20 mouse cellular contexts compared by ENCODE assay signal in genomic region chr12:69402594-69403167, GRCm38 (mm10). TPM values are rescaled to one million over a fixed set of nuclear protein-coding genes. Genes with fewer than 3 reads are reported as not detected.
DNase-seq lines count a peak whose midpoint lies in the region; ATAC-seq and TF ChIP-seq lines count a peak whose summit lies in the region.
"Had no signal": no experiment of that assay in that cellular context is flagged by ENCODE, and none has a peak within 500 bp of the region (broad histone marks: within the 10 kb centered on the region; RNA-seq: fewer than 3 reads in every experiment).

No protein-coding gene starts in this region.

- TF ChIP-seq EP300 in CH12.LX (IDR thresholded peaks at IDR 0.05; ENCODE audit: low read length), result 0 out of 2 replicates have a peak, but pooled peaks have one; percentile 29

- H3K79me2 ChIP-seq in CH12.LX (replicated peaks; ENCODE audit: control insufficient read depth, extremely low read depth, insufficient read depth, poor library complexity, severe bottlenecking), result no peaks in the 10 kb centered on the region

- ATAC-seq in midbrain, embryonic 16.5 days, result no peak
- ATAC-seq: forebrain, embryonic 13.5 days; forebrain, embryonic 16.5 days had no signal

- H3K4me1 ChIP-seq in CH12.LX (ENCODE audit: control insufficient read depth in 1 of 2, insufficient read depth in 2 of 2), result peaks cover 29 to 48% of the 10 kb centered on the region in 2 experiments
- no peaks in the 10 kb centered on the region for H3K4me1 ChIP-seq in midbrain, embryonic 16.5 days (ENCODE audit: control insufficient read depth, insufficient read depth, low read length)
- H3K4me1 ChIP-seq: embryonic facial prominence, embryonic 10.5 days; embryonic facial prominence, embryonic 12.5 days had no signal

- H3K27me3 ChIP-seq in CH12.LX (replicated peaks), result no peaks in the 10 kb centered on the region
- no peaks in the 10 kb centered on the region for H3K27me3 ChIP-seq in midbrain, embryonic 16.5 days (ENCODE audit: control insufficient read depth, insufficient read depth, low read depth, low read length)
- H3K27me3 ChIP-seq: embryonic facial prominence, embryonic 12.5 days; forebrain, embryonic 13.5 days; Patski had no signal

- 92% methylated on average over 13 of the region's 13 CpGs for WGBS in midbrain, embryonic 16.5 days

- in situ Hi-C loops in CH12.LX (cut with MboI; ENCODE audit: low pct_ligation_motif_present, low pct_unique_long_range_greater_than_20kb, low sequenced_read_pairs), result no loop called here

- H3K9ac ChIP-seq in CH12.LX (ENCODE audit: insufficient read depth, low read depth), result peak overlapping the region; percentile 53; the same call in 1 of the 2 replicates
- no peak overlapping the region for H3K9ac ChIP-seq in midbrain, embryonic 16.5 days (ENCODE audit: low read depth, low read length)
- H3K9ac ChIP-seq: embryonic facial prominence, embryonic 12.5 days; forebrain, embryonic 13.5 days had no signal

- no peaks in the 10 kb centered on the region for H3K36me3 ChIP-seq in CH12.LX (replicated peaks in 1 of 2; ENCODE audit: control insufficient read depth in 1 of 2, insufficient read depth in 1 of 2, low read length in 1 of 2)
- H3K36me3 ChIP-seq in midbrain, embryonic 16.5 days (ENCODE audit: control insufficient read depth, insufficient read depth, low read length), result no peaks in the 10 kb centered on the region
- H3K36me3 ChIP-seq: embryonic facial prominence, embryonic 10.5 days; embryonic facial prominence, embryonic 12.5 days; G1E had no signal

- no peak for TF ChIP-seq RAD21 in CH12.LX (IDR thresholded peaks at IDR 0.05; ENCODE audit: low read depth, low read length)

- intact Hi-C loops in left cerebral cortex, postnatal 36 days (cut with DNase I), result no loop called here

- H3K9me3 ChIP-seq in CH12.LX (replicated peaks; ENCODE audit: low read length), result no peaks in the 10 kb centered on the region
- no peaks in the 10 kb centered on the region for H3K9me3 ChIP-seq in midbrain, embryonic 16.5 days (replicated peaks; ENCODE audit: control insufficient read depth, low read length, poor library complexity, severe bottlenecking)
- H3K9me3 ChIP-seq: embryonic facial prominence, embryonic 10.5 days; embryonic facial prominence, embryonic 12.5 days; forebrain, embryonic 13.5 days; G1E had no signal

- peak; percentile 61 for DNase-seq in CD4-positive, CD25-positive, alpha-beta regulatory T cell, adult 2 months (ENCODE audit: low read depth, low spot score)
- no peak for DNase-seq in CH12.LX (ENCODE audit: extremely low read depth)
- peak; percentile 56 for DNase-seq in induced T-regulatory cell, adult 2 months (ENCODE audit: low read depth)
- DNase-seq in left cerebral cortex, postnatal 36 days (ENCODE audit: low spot score in 2 of 2), result no peak
- no peak for DNase-seq in B cell, adult 2 months
- no peak for DNase-seq in adrenal gland, postnatal 36 days
- DNase-seq: adrenal gland, adult 8-10 months; adrenal gland, postnatal 14 days; cerebellum, adult 11 months; cerebellum, adult 18-20 months; cerebellum, adult 8-10 months; cerebellum, adult 9-11 months; cerebellum, postnatal 14 days had no signal

- no peak for TF ChIP-seq POLR2A in CH12.LX (IDR thresholded peaks at IDR 0.05; ENCODE audit: low read depth, low read length)

- H3K27ac ChIP-seq in CH12.LX (ENCODE audit: insufficient read depth, low read depth), result peak overlapping the region; percentile 79
- no peak overlapping the region for H3K27ac ChIP-seq in midbrain, embryonic 16.5 days (ENCODE audit: low read length)
- H3K27ac ChIP-seq: embryonic facial prominence, embryonic 10.5 days; embryonic facial prominence, embryonic 12.5 days; forebrain, embryonic 13.5 days had no signal

- H3K4me2 ChIP-seq in CH12.LX (ENCODE audit: insufficient read depth, low read depth, poor library complexity, severe bottlenecking), result peak overlapping the region; percentile 46
- no peak overlapping the region for H3K4me2 ChIP-seq in midbrain, embryonic 16.5 days (ENCODE audit: low read length)
- H3K4me2 ChIP-seq: embryonic facial prominence, embryonic 12.5 days; forebrain, embryonic 13.5 days had no signal

- dilution Hi-C loops in CH12.LX (cut with MboI; ENCODE audit: extremely low pct_ligation_motif_present, extremely low pct_unique_long_range_greater_than_20kb, low sequenced_read_pairs), result no loop called here

- H3K4me3 ChIP-seq in CH12.LX (replicated peaks in 1 of 3; ENCODE audit: low read depth in 2 of 3, low read length in 2 of 3, poor library complexity in 1 of 3), result no peak overlapping the region
- no peak overlapping the region for H3K4me3 ChIP-seq in midbrain, embryonic 16.5 days (ENCODE audit: low read depth, low read length)
- H3K4me3 ChIP-seq: embryonic facial prominence, embryonic 10.5 days; embryonic facial prominence, embryonic 12.5 days; forebrain, embryonic 13.5 days had no signal

- no peak for TF ChIP-seq CTCF in CH12.LX (conservative IDR thresholded peaks at IDR 0.05 in 1 of 2, IDR thresholded peaks at IDR 0.05 in 1 of 2; ENCODE audit: low read depth in 2 of 2, low read length in 2 of 2)

TF ChIP-seq in CH12.LX, 34 proteins besides CTCF, POLR2A, EP300 and RAD21:
- TF ChIP-seq USF2 (conservative IDR thresholded peaks at IDR 0.05; ENCODE audit: low read depth, low read length) (no peak; the same call in 1 of the 2 replicates), RCOR1 (conservative IDR thresholded peaks at IDR 0.05; ENCODE audit: low read depth, low read length) (no peak), IRF4 (IDR thresholded peaks at IDR 0.05; ENCODE audit: low read depth, low read length) (0 out of 2 replicates have a peak, but pooled peaks have one; percentile 23), UBTF (IDR thresholded peaks at IDR 0.05; ENCODE audit: low read depth, low read length) (no peak), ZKSCAN1 (IDR thresholded peaks at IDR 0.05; ENCODE audit: borderline replicate concordance, low read depth, low read length) (no peak), ETS1 (conservative IDR thresholded peaks at IDR 0.05; ENCODE audit: low read depth, low read length) (0 out of 2 replicates have a peak, but pooled peaks have one; percentile 28), MAX (IDR thresholded peaks at IDR 0.05; ENCODE audit: low read length) (peak; percentile 67), BHLHE40 (IDR thresholded peaks at IDR 0.05; ENCODE audit: low read depth, low read length) (peak; percentile 77), E2F4 (IDR thresholded peaks at IDR 0.05; ENCODE audit: insufficient replicate concordance, low read depth, low read length) (no peak), CHD1 (IDR thresholded peaks at IDR 0.05; ENCODE audit: low read depth, low read length) (no peak), NRF1 (IDR thresholded peaks at IDR 0.05; ENCODE audit: low read depth, low read length) (no peak), MEF2A (IDR thresholded peaks at IDR 0.05; ENCODE audit: borderline replicate concordance, low read depth, low read length) (peak; percentile 51; the same call in 1 of the 2 replicates), POLR2AphosphoS2 (IDR thresholded peaks at IDR 0.05; ENCODE audit: low read depth, low read length) (no peak), ZNF384 (IDR thresholded peaks at IDR 0.05; ENCODE audit: low read depth, low read length) (no peak), NELFE (IDR thresholded peaks at IDR 0.05; ENCODE audit: low read depth, low read length) (no peak), CHD2 (IDR thresholded peaks at IDR 0.05; ENCODE audit: low read length) (no peak), TCF12 (IDR thresholded peaks at IDR 0.05; ENCODE audit: low read depth, low read length) (0 out of 2 replicates have a peak, but pooled peaks have one; percentile 33), USF1 (IDR thresholded peaks at IDR 0.05; ENCODE audit: low read depth, low read length) (peak; percentile 73), KAT2A (IDR thresholded peaks at IDR 0.05; ENCODE audit: insufficient replicate concordance, low read length) (no peak), SIN3A (IDR thresholded peaks at IDR 0.05; ENCODE audit: low read length) (no peak), MYC (IDR thresholded peaks at IDR 0.05; ENCODE audit: low read depth, low read length) (peak; percentile 64; the same call in 1 of the 2 replicates), MXI1 (IDR thresholded peaks at IDR 0.05; ENCODE audit: low read depth, low read length) (no peak), HCFC1 (IDR thresholded peaks at IDR 0.05; ENCODE audit: low read depth, low read length) (no peak), PAX5 (IDR thresholded peaks at IDR 0.05; ENCODE audit: low read length) (no peak), MAFK (IDR thresholded peaks at IDR 0.05; ENCODE audit: insufficient replicate concordance, low read length) (0 out of 2 replicates have a peak, but pooled peaks have one; percentile 50), ZMIZ1 (IDR thresholded peaks at IDR 0.05; ENCODE audit: low read depth, low read length) (no peak), MAZ (IDR thresholded peaks at IDR 0.05; ENCODE audit: low read depth, low read length) (no peak)

RNA-seq across cellular contexts. Expression of gene Gm9887, which starts 30.4 kb away (rescaled TPM):
- total RNA-seq in CH12.LX (2012; rRNA removed) (4.3 TPM in 2 replicates), CH12.LX (2014; rRNA removed) (not detected in 2 replicates)
- 3.4 and 4.3 TPM in 2 replicates for polyA plus RNA-seq in CH12.LX (2012; ENCODE audit: insufficient read length, low read depth)
- 1 to 10 TPM in 1 of 2 experiments, under 1 TPM in 1; 0.93 to 1.7 TPM for total RNA-seq in left cerebral cortex, postnatal 36 days (2021)
- 0.88 and 0.99 TPM in 2 replicates for polyA plus RNA-seq in midbrain, embryonic 16.5 days (2015; fragmentation: Nextera tagmentation; extraction: Ambion mirVana)
- total RNA-seq in adrenal gland, postnatal 36 days (2021), result 1 to 10 TPM in 1 of 2 experiments, not detected in 1; 1.1 TPM

RNA-seq across cellular contexts. Expression of gene Arf6, which starts 30.7 kb away (rescaled TPM):
- total RNA-seq in CH12.LX (2012; rRNA removed) (273 and 312 TPM in 2 replicates), CH12.LX (2014; rRNA removed) (308 and 375 TPM in 2 replicates)
- 224 and 258 TPM in 2 replicates for polyA plus RNA-seq in CH12.LX (2012; ENCODE audit: insufficient read length, low read depth)
- total RNA-seq in left cerebral cortex, postnatal 36 days (2021), result 10 to 100 TPM; 49.9 to 61.4 TPM
- 20.4 and 20.7 TPM in 2 replicates for polyA plus RNA-seq in midbrain, embryonic 16.5 days (2015; fragmentation: Nextera tagmentation; extraction: Ambion mirVana)
- total RNA-seq in adrenal gland, postnatal 36 days (2021), result 100 to 1,000 TPM; 114 to 154 TPM

RNA-seq across cellular contexts. Expression of gene Nemf, which starts 45.7 kb away (rescaled TPM):
- 34.3 and 37.5 TPM in 2 replicates for total RNA-seq in CH12.LX (2012; rRNA removed)
- 56.6 and 71.0 TPM in 2 replicates for total RNA-seq in CH12.LX (2014; rRNA removed)
- polyA plus RNA-seq in CH12.LX (2012; ENCODE audit: insufficient read length, low read depth), result 44.9 and 54.7 TPM in 2 replicates
- 10 to 100 TPM; 35.9 to 53.2 TPM for total RNA-seq in left cerebral cortex, postnatal 36 days (2021)
- 86.5 and 91.1 TPM in 2 replicates for polyA plus RNA-seq in midbrain, embryonic 16.5 days (2015; fragmentation: Nextera tagmentation; extraction: Ambion mirVana)
- 10 to 100 TPM; 43.7 to 45.6 TPM for total RNA-seq in adrenal gland, postnatal 36 days (2021)

Comparison
In these comparisons a context has a peak if more than half of its experiments do, and no peak if none do; other contexts are left out.
1. DNase-seq: peak in CD4-positive, CD25-positive, alpha-beta regulatory T cell, adult 2 months (single experiment) and induced T-regulatory cell, adult 2 months (single experiment); none in CH12.LX (single experiment), left cerebral cortex, postnatal 36 days (0 of 2), B cell, adult 2 months (0 of 2) and adrenal gland, postnatal 36 days (0 of 2).